Mouse (Mus musculus) liver, adult 2 months (tissue): ENCODE measurements around the gene Dlg2.

Source experiments
- CTCF ChIP-seq: fragments of 200-500 bp; IDR thresholded peaks from 2 replicates; pipeline ENCODE4 v1.5.1; 2011; ENCODE audit warnings: low read depth, low read length, control low read depth
- POLR2A ChIP-seq: fragments of 200-500 bp; IDR thresholded peaks from 2 replicates; pipeline ENCODE4 v1.6.1; 2011; ENCODE audit warnings: low read length, control low read depth; ENCODE audit not compliant: insufficient read depth; ENCODE audit errors: extremely low read depth

- no peak for TF ChIP-seq CTCF
- TF ChIP-seq POLR2A: no peak
Measured at GRCm38 (mm10) chr7:91572666-91573065, 1096.2 kb downstream of the Dlg2 start.
